Mouse (Mus musculus): ENCODE data around the gene Eef2. TPM values are rescaled to one million over a fixed set of nuclear protein-coding genes. Genes with fewer than 3 reads are reported as not detected.
"Not testable (repeated sequence)": the region's sequence is repeated elsewhere in the genome, so short reads cannot be mapped to it uniquely, and the experiment has no call there.

Eef2 gene
- total RNA-seq, 4 experiments from 2014 or later = 928 to 998 (median 954) TPM

GRCm38 (mm10) chr10:81145778-81146177, 30.7 kb upstream of the Eef2 start:
- DNase-seq (ENCODE audit: low spot score in 2 of 2) = no peak

DNA sequence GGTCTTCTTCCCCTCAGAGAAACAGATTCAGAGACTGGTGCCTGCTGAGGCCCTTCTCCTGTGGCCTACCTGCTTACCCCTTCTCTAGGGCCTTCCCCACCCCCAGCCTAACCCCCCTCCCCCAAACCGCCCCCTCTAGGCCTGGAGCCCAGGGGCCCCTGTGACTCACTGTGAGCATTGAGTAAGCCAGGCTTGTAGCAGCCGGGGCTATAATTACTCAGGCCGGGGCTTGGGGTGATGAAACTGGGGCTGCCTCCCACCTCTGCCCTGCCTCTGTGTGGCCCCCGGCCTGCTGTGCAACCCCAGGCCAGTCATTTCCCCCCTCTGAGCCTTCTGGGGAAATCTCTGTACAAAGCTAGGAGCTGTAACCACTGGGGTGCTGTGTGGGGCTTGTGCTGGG, 30.1 kb upstream of the Eef2 start:
- DNase-seq (ENCODE audit: low spot score in 2 of 2) = no peak

- no peak for DNase-seq (ENCODE audit: low spot score in 2 of 2)
Measured at GRCm38 (mm10) chr10:81151261-81151660, 25.2 kb upstream of the Eef2 start.

- DNase-seq (ENCODE audit: low spot score in 2 of 2) = no peak
Measured at GRCm38 (mm10) chr10:81152609-81153008, 23.8 kb upstream of the Eef2 start.

- no peak for DNase-seq (ENCODE audit: low spot score in 2 of 2)
Measured at GRCm38 (mm10) chr10:81154313-81154712, 22.1 kb upstream of the Eef2 start.

DNA sequence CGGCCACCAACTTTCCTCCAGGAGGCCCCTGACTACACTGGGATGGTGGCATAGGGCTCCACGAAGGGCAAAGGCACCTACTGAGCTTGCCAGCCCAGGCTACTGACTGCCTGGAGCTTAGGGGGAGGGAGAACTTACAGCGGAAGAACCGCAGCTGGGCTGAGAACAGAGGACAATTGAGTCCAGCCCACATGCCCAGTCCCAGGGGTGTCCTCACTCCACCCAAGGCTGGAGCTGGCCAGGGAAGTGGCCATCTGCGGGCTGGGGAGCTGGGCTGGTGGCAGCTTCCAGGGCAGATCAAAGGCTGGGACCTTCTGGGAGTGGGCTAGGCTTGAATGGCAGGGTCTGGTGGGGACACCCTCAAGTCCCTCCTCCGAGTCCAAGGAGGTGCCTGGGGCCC, 21.7 kb upstream of the Eef2 start:
- DNase-seq (ENCODE audit: low spot score in 2 of 2) = no peak

DNA sequence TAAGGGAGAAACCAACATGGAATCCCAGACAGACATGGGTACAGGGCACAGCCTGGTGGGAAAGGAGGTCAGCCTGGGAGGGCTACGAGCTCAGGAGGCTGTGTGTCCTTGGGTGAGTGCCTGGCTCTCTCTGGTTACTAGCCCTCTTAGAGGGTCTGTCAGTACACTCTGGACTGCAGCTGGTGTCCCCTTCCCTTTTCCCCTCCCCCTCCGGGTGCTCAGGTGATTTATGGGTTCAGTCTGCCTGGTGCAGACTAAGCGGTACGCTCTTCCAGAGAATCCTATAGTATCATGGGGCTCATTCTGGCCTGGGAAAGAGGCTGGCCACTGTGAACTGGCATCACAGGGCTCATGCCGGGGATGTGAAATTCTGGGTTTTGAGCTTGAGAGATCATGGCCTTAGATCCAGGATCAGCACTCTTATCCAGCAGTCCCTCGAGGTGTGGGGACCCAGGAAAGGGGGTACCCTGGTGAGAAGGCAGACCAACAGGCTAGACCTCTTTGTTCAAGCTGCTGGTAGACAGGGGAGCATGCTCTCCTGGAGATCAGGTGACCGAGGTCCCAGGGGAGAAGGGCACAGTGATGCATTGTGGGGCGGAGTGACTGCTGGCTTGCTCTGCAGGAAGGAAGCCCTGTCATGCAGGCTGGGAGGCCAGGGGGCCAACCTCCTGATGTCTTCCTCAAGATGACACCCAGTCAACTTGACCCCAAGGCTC, 14.7 kb upstream of the Eef2 start:
- no peak for DNase-seq (ENCODE audit: low spot score in 2 of 2)

DNA sequence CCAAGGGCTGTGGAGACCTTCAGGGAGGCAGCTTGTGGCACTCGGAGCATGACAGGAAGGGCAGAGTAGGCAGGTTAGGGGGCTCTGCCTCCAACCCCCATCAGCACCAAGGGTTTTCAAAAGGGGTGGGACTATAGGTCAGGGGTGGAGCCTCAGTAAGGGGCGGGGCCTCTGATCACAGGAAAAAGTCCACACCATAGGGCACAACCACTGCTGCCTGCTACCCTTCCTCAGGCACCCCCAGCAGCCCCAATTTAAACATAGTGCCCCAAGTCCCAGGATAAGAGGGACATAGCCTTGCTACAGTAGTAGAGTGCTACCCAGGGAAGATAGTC, 14.1 kb upstream of the Eef2 start:
- DNase-seq (ENCODE audit: low spot score in 2 of 2) = no peak

DNA sequence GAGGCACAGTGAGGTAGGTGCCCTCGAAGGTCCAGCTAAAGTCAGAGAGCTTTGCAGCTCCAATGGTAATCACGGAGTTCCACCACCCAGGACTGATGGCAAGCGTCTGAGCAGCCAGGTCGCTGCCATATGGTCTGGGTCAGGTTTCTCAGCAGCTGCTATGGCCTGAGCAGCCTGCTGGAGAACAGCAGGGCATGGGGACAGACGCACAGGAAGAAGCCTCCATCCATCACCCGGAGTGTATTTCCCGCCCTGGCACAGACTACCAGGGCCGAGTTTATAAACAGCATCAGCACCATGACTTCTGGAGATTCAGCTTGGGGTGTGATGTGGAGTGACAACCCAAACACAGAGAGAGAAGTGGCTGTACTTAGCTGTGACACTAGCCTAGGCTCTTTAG, 11.3 kb upstream of the Eef2 start:
- DNase-seq (ENCODE audit: low spot score in 2 of 2) = no peak

DNA sequence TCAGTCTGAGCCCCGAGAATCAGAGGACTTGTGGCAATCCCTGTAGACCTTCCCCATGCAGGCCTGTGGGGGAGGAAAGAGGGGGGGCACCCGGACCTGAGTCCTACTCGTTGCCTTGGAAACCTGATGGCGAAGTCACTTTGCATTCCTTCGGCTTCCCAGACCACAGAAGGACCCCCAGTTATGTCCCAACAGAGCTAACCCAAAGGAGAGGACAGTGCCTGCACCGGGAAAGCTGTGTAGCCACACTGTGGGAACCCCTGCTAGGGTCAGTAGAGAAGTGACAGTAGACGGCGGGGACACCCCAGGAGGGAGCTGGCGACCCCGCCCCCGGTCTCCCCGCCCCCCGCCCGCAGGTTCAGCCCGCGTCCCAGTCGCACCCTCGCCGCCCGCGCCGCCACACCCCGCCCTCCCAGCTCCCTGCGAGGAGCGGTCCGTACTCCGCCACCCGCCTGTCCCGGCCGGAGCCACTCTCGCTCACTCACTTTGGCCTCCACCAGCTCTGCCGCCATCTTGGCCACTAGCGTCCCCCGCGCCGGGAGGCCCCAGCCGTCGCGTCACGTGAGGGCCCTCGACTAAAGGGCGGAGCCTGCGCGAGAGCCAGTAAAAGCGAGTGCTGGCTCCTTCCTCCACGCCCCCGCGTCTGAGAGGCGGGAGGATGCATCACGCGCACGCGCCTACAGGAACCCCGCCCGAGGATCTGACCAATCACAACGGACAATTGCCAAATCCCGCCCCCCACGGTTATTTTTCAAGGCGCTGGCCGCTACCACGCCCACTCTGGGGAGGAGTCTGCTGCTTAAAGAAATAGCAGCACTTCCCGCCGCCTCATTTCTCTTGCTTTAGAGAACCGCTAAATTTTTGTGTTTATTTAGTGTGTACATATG, 9.0 kb upstream of the Eef2 start, which contains the start of gene Pias4:
Pias4 (minus strand) TSS at position 724 of the 887 bp plus-strand sequence.
- peak; percentile 99 to 100 for DNase-seq (ENCODE audit: low spot score in 2 of 2)

DNA sequence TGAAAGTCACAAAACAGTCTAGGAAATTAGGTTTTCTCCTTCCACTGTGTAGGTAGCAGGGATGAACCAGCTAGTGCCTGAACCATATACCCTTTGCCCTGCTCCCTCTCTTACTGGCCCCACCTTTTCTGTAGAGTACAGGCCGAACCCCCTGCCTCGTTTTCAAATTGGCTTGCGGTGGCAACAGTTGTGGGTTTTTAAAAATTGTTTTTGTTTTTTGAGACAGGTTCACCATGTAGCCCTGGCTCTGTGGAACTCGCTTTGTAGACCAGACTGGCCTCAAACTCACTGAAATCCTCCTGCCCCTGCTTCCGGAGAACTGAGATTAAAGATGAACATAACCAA, 8.4 kb upstream of the Eef2 start:
- no peak for DNase-seq (ENCODE audit: low spot score in 2 of 2)

DNA sequence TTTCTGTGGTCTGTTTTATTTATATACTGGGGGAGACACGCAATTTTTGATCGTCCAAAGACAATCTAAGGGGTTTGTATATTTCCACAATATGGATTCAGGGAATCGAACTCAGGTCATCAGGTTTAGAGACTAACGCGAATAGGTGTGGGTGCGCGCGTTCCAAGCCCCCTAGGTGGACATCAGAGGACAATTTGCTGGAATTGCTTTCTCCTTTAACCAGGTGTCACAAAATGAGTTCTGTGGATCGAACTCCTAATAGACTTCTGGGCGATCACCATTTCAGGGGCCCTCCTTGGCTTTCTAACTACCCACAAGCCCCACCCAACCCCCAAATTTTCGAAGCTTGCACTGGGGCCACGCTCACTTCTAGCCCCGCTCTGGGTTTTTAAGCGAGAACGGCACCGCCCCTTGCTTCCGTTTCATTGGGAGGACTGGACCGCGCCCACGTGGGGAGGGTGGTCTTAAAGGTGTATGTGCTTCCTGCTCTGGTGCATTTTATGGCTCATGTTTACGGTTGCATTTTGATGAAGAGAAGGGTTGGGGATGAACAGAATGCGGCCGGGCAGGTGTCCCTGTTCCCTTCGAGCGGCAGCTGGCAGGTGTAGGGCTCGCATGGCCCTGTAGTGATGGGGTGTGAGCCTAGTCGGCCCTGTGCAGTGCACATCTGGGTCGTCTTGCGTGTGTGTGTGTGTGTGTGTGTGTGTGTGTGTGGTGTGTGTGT, 7.7 kb upstream of the Eef2 start:
- peak in 1 of 2 experiments; percentile 78 for DNase-seq (ENCODE audit: low spot score in 2 of 2)

DNA sequence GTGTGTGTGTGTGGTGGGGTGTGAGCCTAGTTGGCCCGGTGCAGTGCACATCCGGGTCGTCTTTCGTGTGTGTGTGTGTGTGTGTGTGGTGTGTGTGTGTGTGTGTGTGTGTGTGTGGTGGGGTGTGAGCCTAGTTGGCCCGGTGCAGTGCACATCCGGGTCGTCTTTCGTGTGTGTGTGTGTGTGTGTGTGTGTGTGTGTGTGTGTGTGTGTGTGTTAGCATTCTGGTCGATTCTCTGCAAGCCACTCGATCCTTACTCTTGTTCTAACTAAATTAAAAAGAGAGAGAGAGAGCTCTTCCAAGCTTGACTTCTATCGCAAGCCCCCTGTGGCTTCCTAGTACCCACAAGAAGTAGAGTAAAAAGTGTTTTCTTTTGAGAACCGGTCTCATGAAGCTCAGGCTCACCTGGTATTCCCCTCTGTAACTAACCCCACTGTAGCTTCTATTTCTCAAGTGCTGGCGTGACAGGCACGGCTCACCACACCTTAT, 7.0 kb upstream of the Eef2 start:
- DNase-seq (ENCODE audit: low spot score in 2 of 2) = not testable (repeated sequence)

GRCm38 (mm10) chr10:81173132-81173531, 3.3 kb upstream of the Eef2 start:
- peak in 1 of 2 experiments; percentile 80 for DNase-seq (ENCODE audit: low spot score in 2 of 2)

GRCm38 (mm10) chr10:81174617-81175344, 1.6 kb upstream of the Eef2 start:
- peak in 1 of 2 experiments; percentile 73 for DNase-seq (ENCODE audit: low spot score in 2 of 2)

- DNase-seq (ENCODE audit: low spot score in 2 of 2) = not testable (repeated sequence)
Measured at GRCm38 (mm10) chr10:81175345-81175701, 1.1 kb upstream of the Eef2 start.

- DNase-seq (ENCODE audit: low spot score in 2 of 2) = no peak
Measured at GRCm38 (mm10) chr10:81175936-81176465, 430 bp upstream of the Eef2 start.

GRCm38 (mm10) chr10:81177491-81177925, 1.1 kb downstream of the Eef2 start:
- DNase-seq (ENCODE audit: low spot score in 2 of 2) = no peak

DNA sequence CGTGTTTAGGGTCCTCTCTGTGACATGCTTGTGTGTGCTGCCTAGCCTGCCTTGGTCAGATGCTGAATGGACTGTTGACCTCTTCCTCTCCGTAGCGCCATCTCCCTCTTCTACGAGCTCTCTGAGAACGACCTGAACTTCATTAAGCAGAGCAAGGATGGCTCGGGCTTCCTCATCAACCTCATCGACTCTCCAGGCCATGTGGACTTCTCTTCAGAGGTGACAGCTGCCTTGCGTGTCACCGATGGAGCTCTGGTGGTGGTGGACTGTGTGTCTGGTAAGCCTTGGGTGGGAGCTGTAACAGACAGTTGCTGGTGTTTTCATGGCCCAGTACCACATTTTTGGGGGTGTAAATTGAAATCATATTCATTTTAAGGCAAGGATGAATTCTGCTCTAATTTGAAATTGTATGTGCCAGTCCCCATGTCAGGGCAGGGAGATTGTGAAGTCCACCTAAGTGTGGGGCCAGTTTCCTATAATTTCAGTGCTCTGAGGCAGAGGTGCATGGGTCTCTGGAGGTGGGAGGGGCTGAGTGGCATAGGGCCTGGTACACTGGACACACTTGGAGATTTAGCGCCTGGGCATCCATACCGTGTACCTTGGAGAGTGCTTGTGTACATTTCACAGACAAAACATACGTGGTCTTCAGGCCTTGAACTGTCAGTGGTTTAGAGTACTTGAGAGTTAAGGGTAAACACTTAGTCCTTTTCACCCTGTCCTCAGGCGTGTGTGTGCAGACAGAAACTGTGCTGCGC, 1.7 kb downstream of the Eef2 start:
- no peak for DNase-seq (ENCODE audit: low spot score in 2 of 2)

DNA sequence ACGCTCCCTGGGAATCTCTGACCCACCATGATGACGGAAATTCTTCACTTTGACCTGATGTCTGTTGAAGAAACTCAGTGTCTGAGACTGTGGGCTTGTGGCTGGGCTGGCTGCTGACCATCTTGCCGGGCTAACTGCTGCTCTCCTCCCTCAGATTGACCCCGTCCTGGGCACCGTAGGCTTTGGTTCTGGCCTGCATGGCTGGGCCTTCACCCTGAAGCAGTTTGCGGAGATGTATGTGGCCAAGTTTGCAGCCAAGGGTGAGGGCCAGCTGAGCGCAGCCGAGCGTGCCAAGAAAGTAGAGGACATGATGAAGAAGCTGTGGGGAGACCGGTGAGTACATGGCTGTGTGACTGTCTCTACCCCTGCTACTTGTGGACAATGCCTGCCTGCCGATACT, 2.5 kb downstream of the Eef2 start:
- no peak for DNase-seq (ENCODE audit: low spot score in 2 of 2)
